Mouse (Mus musculus) hindbrain, embryonic 16.5 days (tissue): ENCODE results near the gene Daam1. TPM values are rescaled to one million over a fixed set of nuclear protein-coding genes. Genes with fewer than 3 reads are reported as not detected.

Experiments
- ATAC-seq: fragments of 200-750 bp; cut with Nextera tagmentation; 2 replicates; pipeline ENCODE4 v1.8.0; 2017; ENCODE audit warnings: moderate TSS enrichment, moderate library complexity
- H3K27ac ChIP-seq: fragments of 300-500 bp; sonication (generic); 2 replicates; pipeline ENCODE4 v1.5.1; 2014; ENCODE audit warnings: low read depth, mild to moderate bottlenecking, control low read depth, low read length, moderate library complexity
- H3K27me3 ChIP-seq: fragments of 300-500 bp; sonication (generic); replicated peaks from 2 replicates; pipeline ENCODE4 v1.6.1; 2014; ENCODE audit warnings: low read length; ENCODE audit not compliant: control insufficient read depth, insufficient read depth
- H3K36me3 ChIP-seq: fragments of 300-500 bp; sonication (generic); 2 replicates; pipeline ENCODE4 v1.6.1; 2014; ENCODE audit warnings: mild to moderate bottlenecking, low read length, moderate library complexity, mixed read lengths; ENCODE audit not compliant: control insufficient read depth, insufficient read depth
- H3K4me1 ChIP-seq: fragments of 300-500 bp; sonication (generic); 2 replicates; pipeline ENCODE4 v1.6.1; 2014; ENCODE audit warnings: low read depth, low read length; ENCODE audit not compliant: control insufficient read depth, insufficient read depth
- H3K4me2 ChIP-seq: fragments of 300-500 bp; sonication (generic); 2 replicates; pipeline ENCODE4 v1.6.1; 2014; ENCODE audit warnings: mild to moderate bottlenecking, low read length, control low read depth, moderate library complexity
- H3K4me3 ChIP-seq: fragments of 300-500 bp; sonication (generic); 2 replicates; pipeline ENCODE4 v1.5.1; 2014; ENCODE audit warnings: mild to moderate bottlenecking, low read length, control low read depth, moderate library complexity
- H3K9ac ChIP-seq: fragments of 300-500 bp; sonication (generic); 2 replicates; pipeline ENCODE4 v1.6.1; 2014; ENCODE audit warnings: low read depth, mild to moderate bottlenecking, control low read depth, low read length, moderate library complexity
- H3K9me3 ChIP-seq: fragments of 300-500 bp; sonication (generic); 2 replicates; pipeline ENCODE4 v1.6.1; 2014; ENCODE audit warnings: mild to moderate bottlenecking, low read length, moderate library complexity; ENCODE audit not compliant: control insufficient read depth
- WGBS: fragments of 180-500 bp; shearing (Covaris S2); extraction: QIAGEN DNeasy Blood & Tissue Kit; methylation state at CpG from one replicate; pipeline ENCODE4 v1.1.7; 2014; 5-methylcytosine and 5-hydroxymethylcytosine counted together
- polyA plus RNA-seq: library from polyadenylated mRNA; unstranded; fragments of >200 nt; fragmentation: Nextera tagmentation; extraction: Ambion mirVana; gene quantifications from 2 replicates; pipeline ENCODE4 v1.2.1, GENCODE M21; 2015

The Daam1 gene
- polyA plus RNA-seq, 1 experiment from 2014 or later = 26.6 TPM

DNA sequence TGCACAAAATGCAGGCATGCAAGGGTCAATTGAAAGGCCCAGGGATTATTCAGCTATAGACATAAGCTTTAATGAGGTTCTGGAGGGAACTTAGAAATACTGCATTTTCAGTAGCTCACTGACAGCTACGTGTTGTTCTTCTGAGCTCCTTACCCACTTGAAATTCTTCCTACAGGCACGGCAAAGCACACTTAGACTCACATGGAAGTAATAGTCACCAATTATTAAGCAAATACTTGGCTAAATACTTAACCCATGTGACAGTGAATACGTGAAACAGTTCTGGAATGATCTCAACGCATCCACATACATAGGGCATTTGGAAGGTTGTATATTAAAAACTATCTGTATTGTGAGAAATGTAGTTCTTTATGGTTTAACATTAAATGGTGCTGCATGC lies 50.6 kb downstream of the Daam1 start:
- Histone ChIP-seq H3K27me3 (no peaks in the 10 kb centered on the region), H3K4me2 (no peak overlapping the region), H3K9ac (no peak overlapping the region), H3K9me3 (no peaks in the 10 kb centered on the region), H3K27ac (no peak overlapping the region), H3K36me3 (no peaks in the 10 kb centered on the region), H3K4me3 (no peak overlapping the region), H3K4me1 (peaks cover 16% of the 10 kb centered on the region)
- WGBS = 79% methylated on average over 4 of the region's 4 CpGs
- no peak for ATAC-seq

DNA sequence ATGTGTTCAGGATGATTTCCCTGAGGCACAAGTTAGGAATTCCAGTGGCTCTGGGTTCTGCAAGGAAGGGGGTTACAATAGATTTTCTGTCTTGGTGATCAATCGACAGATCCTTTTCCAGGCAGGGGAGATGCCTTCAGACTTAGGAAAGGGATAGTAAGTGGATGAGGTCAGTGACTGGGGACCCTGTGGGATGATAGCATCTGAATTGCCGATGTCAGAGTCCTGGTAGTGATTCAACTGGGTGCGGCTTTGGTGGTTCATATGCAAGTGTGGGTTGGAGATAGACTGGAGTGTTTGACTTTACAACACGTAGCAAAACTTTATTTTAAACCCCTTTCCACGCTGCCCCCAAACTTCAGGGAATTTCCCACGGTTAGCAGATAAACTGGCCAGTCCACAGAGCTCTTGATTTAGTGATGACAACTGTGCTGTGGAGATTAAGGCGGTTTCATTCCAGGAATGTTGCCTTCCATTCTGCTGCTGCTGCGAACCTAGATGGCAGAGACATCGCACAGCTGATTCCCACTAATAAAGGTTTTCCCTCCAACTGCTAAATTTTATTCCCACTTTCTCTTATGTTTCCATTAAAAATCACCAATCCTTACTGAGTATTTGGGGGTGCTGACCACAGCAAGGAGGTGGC lies 52.3 kb downstream of the Daam1 start:
- Histone ChIP-seq H3K36me3 (no peaks in the 10 kb centered on the region), H3K9me3 (no peaks in the 10 kb centered on the region), H3K27ac (no peak overlapping the region), H3K4me3 (no peak overlapping the region), H3K4me2 (no peak overlapping the region), H3K4me1 (peaks cover 10% of the 10 kb centered on the region), H3K27me3 (no peaks in the 10 kb centered on the region), H3K9ac (no peak overlapping the region)
- ATAC-seq = no peak
- 79% methylated on average over 9 of the region's 9 CpGs for WGBS

DNA sequence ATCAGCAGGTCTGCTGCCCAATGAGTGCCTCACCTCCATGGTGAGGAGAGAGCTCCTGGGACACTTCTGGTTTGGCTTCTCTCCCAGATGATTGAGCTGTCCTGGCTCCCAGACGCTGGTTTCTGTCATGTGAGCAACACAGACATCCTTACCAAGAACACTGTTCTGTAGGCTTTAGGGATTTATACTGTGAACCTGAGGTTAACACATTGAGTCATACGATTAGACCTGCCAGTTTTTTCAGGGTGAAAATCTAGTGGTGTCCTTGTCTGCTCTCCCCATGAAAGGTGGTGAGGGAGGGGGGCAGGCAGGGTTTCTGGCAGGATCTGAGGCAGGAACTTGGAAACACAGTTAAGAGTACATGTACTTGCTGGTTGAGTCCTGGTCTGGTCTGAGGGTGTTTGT lies 54.3 kb downstream of the Daam1 start:
- Histone ChIP-seq H3K27ac (no peak overlapping the region), H3K4me1 (peaks cover 10% of the 10 kb centered on the region), H3K27me3 (no peaks in the 10 kb centered on the region), H3K4me2 (no peak overlapping the region), H3K9ac (no peak overlapping the region), H3K36me3 (no peaks in the 10 kb centered on the region), H3K4me3 (no peak overlapping the region), H3K9me3 (no peaks in the 10 kb centered on the region)
- 44% methylated on average over 2 of the region's 2 CpGs for WGBS
- ATAC-seq = no peak

DNA sequence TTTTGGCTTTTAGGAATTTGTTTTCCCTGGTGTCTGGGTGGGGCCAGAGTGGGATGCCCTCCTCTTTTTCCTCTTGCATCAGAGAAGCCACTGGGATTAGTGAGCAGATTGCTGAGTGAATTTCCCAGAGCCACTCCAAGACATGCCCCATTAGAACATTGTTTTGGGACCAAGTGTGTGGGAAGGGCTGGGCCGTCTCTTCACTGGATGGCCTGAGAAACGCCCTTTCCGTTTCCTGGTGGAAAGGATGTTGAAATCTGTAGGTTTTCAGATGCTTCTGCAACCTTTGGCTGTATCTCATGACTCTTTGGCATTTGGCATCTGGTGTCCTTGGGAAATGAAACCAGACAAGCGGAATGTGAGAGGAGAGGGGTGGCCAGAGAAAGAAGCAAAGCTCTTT lies 54.8 kb downstream of the Daam1 start:
- Histone ChIP-seq H3K4me3 (no peak overlapping the region), H3K27ac (no peak overlapping the region), H3K9ac (no peak overlapping the region), H3K4me1 (peaks cover 10% of the 10 kb centered on the region), H3K4me2 (no peak overlapping the region), H3K36me3 (no peaks in the 10 kb centered on the region), H3K9me3 (no peaks in the 10 kb centered on the region), H3K27me3 (no peaks in the 10 kb centered on the region)
- 86% methylated on average over 4 of the region's 4 CpGs for WGBS
- ATAC-seq = no peak

DNA sequence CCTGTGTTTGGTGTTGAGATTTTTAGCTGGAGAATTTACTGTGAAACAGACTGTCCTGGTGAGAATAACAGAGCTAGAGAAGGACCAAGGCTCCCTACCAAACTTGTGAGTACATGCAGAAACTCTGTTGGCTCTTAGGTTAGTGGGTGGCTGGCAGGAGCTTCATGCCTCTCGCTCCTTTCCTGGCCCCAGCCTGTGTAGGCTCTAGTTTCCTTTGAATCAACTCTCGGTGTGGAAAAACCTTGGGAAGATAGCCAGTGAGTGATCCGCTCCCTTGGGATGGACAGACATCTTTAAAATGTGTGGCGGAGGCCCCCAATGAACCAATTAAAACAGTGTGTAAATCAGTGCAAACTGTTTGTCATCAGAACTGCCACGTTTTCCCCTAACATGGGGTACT lies 55.5 kb downstream of the Daam1 start:
- Histone ChIP-seq H3K27me3 (no peaks in the 10 kb centered on the region), H3K27ac (no peak overlapping the region), H3K36me3 (no peaks in the 10 kb centered on the region), H3K4me1 (peaks cover 12% of the 10 kb centered on the region), H3K4me2 (no peak overlapping the region), H3K4me3 (no peak overlapping the region), H3K9ac (no peak overlapping the region), H3K9me3 (no peaks in the 10 kb centered on the region)
- ATAC-seq = no peak
- WGBS = 62% methylated on average over 5 of the region's 5 CpGs

DNA sequence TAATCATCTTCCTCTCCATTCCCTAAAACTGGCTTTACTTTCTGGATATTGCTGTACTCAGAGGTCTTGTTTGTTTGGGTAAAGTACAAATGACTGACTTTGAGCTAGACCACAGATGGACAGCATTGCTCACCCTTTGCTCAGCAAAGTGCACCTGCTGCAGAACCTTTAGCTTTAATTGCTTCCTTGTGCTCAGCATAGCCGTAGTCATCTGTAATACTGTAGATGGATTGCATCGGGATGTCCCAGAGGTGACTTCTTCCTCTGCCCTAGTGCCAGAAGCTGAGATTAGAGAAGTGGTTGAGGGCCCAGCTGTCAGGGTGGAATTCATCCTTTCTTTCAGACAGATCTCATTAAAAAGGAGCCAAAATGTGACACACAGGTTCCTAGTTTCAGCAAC lies 56.1 kb downstream of the Daam1 start:
- no peaks in the 10 kb centered on the region for H3K36me3 ChIP-seq
- 34% methylated on average over 2 of the region's 2 CpGs for WGBS
- no peak for ATAC-seq
- H3K9me3 ChIP-seq = no peaks in the 10 kb centered on the region
- H3K4me1 ChIP-seq = peaks cover 18% of the 10 kb centered on the region
- H3K9ac ChIP-seq = no peak overlapping the region
- no peak overlapping the region for H3K4me3 ChIP-seq
- H3K27me3 ChIP-seq = no peaks in the 10 kb centered on the region
- no peak overlapping the region for H3K4me2 ChIP-seq
- H3K27ac ChIP-seq = no peak overlapping the region

DNA sequence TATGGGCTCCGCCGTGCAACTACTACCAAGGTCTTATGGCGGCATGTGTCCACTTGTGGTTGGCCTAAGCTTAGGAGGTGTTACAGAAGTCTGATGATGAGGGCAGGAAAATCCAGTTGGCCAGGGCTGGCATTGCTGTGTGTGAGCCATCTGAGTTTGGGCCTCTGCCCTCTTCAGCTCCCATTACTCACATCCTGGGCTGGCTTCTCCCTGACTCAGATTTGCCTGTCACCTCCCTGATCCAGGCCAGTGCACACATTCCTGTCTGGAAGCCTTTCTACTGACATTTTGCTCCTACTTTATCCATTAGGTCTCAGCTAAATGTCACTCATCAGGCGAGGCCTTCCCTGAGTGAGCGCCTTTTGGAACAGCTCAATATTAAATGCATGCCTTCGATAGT lies 57.5 kb downstream of the Daam1 start:
- ATAC-seq = 0 out of 2 replicates have a peak, but pooled peaks have one; percentile 15
- H3K9me3 ChIP-seq = no peaks in the 10 kb centered on the region
- no peak overlapping the region for H3K9ac ChIP-seq
- WGBS = 91% methylated on average over 6 of the region's 6 CpGs
- no peak overlapping the region for H3K4me3 ChIP-seq
- H3K4me2 ChIP-seq = no peak overlapping the region
- no peaks in the 10 kb centered on the region for H3K36me3 ChIP-seq
- H3K27ac ChIP-seq = no peak overlapping the region
- H3K27me3 ChIP-seq = no peaks in the 10 kb centered on the region
- peaks cover 20% of the 10 kb centered on the region for H3K4me1 ChIP-seq

DNA sequence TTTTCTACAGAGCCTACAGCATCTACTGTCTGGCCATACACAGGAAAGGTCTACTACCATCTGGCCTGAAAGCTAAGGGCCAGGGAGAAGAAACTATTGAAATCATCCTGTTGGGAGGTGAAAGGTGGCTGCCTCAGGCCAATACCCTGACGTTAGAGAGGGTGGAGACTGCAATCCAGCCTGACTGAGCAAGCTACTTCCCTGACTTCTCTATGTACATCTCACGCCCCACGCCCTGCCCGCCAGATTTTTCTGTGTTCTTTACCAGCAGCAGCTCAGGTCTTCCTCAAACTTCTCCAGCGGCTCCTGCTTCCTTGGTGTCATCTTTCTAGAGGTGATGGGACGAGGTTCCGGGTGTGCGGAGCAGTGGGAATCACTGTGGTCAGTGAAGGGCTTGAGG lies 58.4 kb downstream of the Daam1 start:
- Histone ChIP-seq H3K27ac (no peak overlapping the region), H3K4me1 (peaks cover 20% of the 10 kb centered on the region), H3K9me3 (no peaks in the 10 kb centered on the region), H3K9ac (no peak overlapping the region), H3K4me3 (no peak overlapping the region), H3K36me3 (no peaks in the 10 kb centered on the region), H3K27me3 (no peaks in the 10 kb centered on the region), H3K4me2 (no peak overlapping the region)
- WGBS = 84% methylated on average over 8 of the region's 8 CpGs
- ATAC-seq = no peak

DNA sequence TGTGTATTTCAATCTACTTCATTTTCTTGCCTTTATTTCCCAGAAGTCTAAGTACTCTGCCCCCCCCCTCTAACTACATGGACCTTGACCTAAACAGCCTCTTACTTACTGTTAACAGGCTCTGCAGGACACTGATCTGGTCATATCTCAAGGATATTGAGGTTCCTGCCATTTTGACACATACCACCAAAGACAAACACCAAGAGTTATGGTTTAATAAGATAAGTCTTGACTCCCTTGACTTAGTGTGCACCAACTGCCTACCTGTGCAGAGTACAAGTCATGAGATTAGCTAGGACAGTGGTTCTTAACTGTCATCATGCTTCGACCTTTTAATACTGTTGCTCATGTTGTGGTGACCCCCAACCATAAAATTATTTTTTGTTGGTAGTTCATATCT lies 59.4 kb downstream of the Daam1 start:
- Histone ChIP-seq H3K9me3 (no peaks in the 10 kb centered on the region), H3K4me1 (peaks cover 20% of the 10 kb centered on the region), H3K4me2 (no peak overlapping the region), H3K4me3 (no peak overlapping the region), H3K36me3 (no peaks in the 10 kb centered on the region), H3K27ac (no peak overlapping the region), H3K27me3 (no peaks in the 10 kb centered on the region), H3K9ac (no peak overlapping the region)
- WGBS = 96% methylated on average over 1 of the region's 1 CpGs
- ATAC-seq = no peak
